Mouse (Mus musculus) layer of hippocampus, postnatal 25 days (tissue): ENCODE measurements around the gene Ptprn2. TPM values are rescaled to one million over a fixed set of nuclear protein-coding genes. Genes with fewer than 3 reads are reported as not detected.

Source experiments
- DNase-seq, 2 experiments: peaks; one replicate each; pipeline ENCODE4 v3.0.0; 2022; ENCODE audit warnings: mixed read lengths in 2 of 2, low spot score in 1 of 2; ENCODE audit errors: extremely low spot score in 1 of 2
- total RNA-seq, 2 experiments: library from RNA; stranded (reverse); gene quantifications; 2 replicates each; pipeline ENCODE4 v1.2.3; 2021

Ptprn2 gene
- total RNA-seq, 2 experiments from 2014 or later: 303 to 317 TPM

GRCm38 (mm10) chr12:117092345-117093107 lies 607.0 kb downstream of the Ptprn2 start:
- no peak for DNase-seq

- no peak for DNase-seq
Measured at GRCm38 (mm10) chr12:117095941-117096340, 610.4 kb downstream of the Ptprn2 start.

GRCm38 (mm10) chr12:117098295-117098694 lies 612.8 kb downstream of the Ptprn2 start:
- DNase-seq: no peak

- DNase-seq: no peak
Measured at GRCm38 (mm10) chr12:117106696-117107095, 621.2 kb downstream of the Ptprn2 start.

GRCm38 (mm10) chr12:117107143-117107616 lies 621.7 kb downstream of the Ptprn2 start:
- DNase-seq: peak; percentile 30 to 31

GRCm38 (mm10) chr12:117115254-117115865 lies 629.8 kb downstream of the Ptprn2 start:
- DNase-seq: no peak

- DNase-seq: no peak
Measured at GRCm38 (mm10) chr12:117127078-117127477, 641.6 kb downstream of the Ptprn2 start.

GRCm38 (mm10) chr12:117127485-117127884 lies 642.0 kb downstream of the Ptprn2 start:
- no peak for DNase-seq

GRCm38 (mm10) chr12:117132095-117132494 lies 646.6 kb downstream of the Ptprn2 start:
- peak in 1 of 2 experiments; percentile 40 for DNase-seq

- DNase-seq: no peak
Measured at GRCm38 (mm10) chr12:117135205-117135604, 649.7 kb downstream of the Ptprn2 start.

- DNase-seq: no peak
Measured at GRCm38 (mm10) chr12:117136472-117137010, 651.0 kb downstream of the Ptprn2 start.

GRCm38 (mm10) chr12:117140901-117141300 lies 655.4 kb downstream of the Ptprn2 start:
- no peak for DNase-seq

- DNase-seq: no peak
Measured at GRCm38 (mm10) chr12:117141394-117141793, 655.9 kb downstream of the Ptprn2 start.

GRCm38 (mm10) chr12:117149176-117149575 lies 663.7 kb downstream of the Ptprn2 start:
- DNase-seq: no peak

GRCm38 (mm10) chr12:117150611-117151395 lies 665.3 kb downstream of the Ptprn2 start:
- DNase-seq: no peak

- DNase-seq: no peak
Measured at GRCm38 (mm10) chr12:117151611-117152010, 666.1 kb downstream of the Ptprn2 start.

- no peak for DNase-seq
Measured at GRCm38 (mm10) chr12:117152366-117153165, 667.0 kb downstream of the Ptprn2 start.

- DNase-seq: no peak
Measured at GRCm38 (mm10) chr12:117153166-117153480, 667.6 kb downstream of the Ptprn2 start.

GRCm38 (mm10) chr12:117153671-117154355 lies 668.3 kb downstream of the Ptprn2 start:
- DNase-seq: peak in 1 of 2 experiments; percentile 54
